Mouse (Mus musculus) heart, adult 9 months (tissue): ENCODE measurements around the gene Nek10.
"Not testable (repeated sequence)": the region's sequence is repeated elsewhere in the genome, so short reads cannot be mapped to it uniquely, and the experiment has no call there.

ENCODE experiments used
- DNase-seq, 2 experiments: peaks; one replicate each; pipeline ENCODE4 v3.0.0; 2022; ENCODE audit warnings: low spot score in 2 of 2

Nek10 gene

DNA sequence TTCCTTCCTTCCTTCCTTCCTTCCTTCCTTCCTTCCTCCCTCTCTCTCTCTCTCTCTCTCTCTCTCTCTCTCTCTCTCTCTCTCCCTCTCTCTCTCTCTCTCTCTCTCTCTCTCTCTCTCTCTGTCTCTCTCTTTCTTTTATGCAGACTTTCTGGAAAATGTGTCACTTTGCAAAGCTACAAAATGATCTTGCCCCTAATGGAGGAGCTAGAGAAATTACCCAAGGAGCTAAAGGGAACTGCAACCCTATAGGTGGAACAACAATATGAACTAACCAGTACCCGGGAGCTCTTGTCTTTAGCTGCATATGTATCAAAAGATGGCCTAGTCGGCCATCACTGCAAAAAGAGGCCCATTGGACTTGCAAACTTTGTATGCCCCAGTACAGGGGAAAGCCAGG lies at the start of gene Nek10:
TSS of gene Nek10 (plus strand) at position 301 of the 400 bp plus-strand sequence.
- not testable (repeated sequence) for DNase-seq

DNA sequence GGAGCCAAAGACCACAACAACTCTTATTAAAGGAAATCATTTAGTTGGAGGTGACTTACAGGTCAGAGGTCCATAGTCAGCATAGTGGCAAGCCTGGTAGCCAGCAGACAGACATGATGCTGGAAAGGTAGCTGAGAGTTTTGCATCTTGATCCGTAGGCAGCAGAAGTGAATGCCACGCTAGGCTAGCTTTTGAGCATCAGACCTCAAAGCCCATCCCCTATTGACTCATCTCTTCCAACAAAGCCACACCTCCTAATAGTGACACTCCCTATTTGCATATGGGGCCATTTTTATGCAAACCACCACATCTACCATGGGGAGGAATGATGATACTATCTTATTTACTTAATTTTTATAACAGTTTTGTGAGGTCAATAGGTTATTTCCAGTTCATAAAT lies 22.0 kb upstream of the Nek10 start:
- no peak for DNase-seq

DNA sequence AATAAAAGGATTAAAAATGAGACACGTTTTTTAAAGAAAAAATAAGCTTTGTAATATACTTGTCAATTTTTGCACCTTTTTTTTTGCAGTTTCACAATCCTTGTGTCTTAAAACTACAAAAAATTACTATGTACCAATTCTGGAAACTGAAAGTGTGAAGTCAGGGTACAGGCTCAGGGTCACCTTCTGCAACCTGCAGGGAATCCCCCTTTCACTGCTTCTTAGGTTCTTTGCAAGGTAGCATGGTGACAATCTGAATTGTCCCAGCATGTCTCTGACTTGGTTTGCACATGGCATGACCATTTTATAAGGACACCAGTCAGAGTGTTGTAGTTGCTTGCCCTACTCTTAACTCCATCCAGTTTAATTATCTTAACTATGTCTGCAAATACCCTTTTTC lies 19.0 kb upstream of the Nek10 start:
- no peak for DNase-seq

DNA sequence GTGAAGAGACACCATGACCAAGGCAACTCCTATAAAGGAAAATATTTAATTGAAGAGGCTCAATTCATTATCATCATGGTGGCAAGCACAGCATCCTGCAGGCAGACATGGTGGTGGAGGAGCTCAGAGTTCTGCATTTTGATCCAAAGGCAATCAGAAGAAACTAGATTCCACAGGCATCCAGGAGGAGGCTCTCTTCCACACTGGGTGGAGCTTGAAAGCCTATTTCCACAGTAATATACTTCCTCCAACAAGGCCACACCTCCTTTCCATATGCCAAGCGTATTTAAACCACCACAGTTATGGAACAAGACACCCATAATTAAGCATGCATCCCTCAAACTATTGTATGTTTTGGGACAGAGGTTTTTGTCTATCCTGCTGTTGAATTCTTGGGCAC lies 16.2 kb upstream of the Nek10 start:
- no peak for DNase-seq

DNA sequence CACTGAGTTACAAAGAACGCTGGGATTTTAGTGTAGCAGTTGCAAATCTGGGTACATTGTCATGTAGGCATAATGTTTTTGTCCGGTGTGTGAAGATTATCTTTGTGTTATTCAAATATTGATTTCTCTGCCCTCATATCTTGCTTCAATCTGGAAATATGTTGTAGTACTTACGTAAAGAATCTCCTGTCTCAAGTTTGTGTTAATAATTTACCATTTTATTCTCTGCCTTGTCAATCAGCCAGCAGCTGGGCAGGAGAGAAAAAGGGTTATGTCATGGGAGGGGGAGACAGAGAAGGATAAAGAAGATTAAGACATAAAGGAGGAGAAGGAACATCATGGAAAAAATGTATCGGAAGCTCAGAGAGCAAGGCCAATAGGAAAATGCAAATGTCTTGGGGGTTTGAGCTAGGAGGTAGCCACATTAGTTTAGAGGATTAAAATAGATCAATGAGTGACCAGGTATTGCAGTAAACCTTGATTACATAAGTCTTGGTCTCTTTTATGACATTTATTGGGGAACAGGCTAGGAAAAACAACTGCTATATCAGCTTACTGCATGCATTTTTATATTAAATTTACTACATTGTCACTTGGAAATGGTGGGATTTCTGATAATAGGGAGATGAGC lies 13.3 kb upstream of the Nek10 start:
- DNase-seq = no peak

DNA sequence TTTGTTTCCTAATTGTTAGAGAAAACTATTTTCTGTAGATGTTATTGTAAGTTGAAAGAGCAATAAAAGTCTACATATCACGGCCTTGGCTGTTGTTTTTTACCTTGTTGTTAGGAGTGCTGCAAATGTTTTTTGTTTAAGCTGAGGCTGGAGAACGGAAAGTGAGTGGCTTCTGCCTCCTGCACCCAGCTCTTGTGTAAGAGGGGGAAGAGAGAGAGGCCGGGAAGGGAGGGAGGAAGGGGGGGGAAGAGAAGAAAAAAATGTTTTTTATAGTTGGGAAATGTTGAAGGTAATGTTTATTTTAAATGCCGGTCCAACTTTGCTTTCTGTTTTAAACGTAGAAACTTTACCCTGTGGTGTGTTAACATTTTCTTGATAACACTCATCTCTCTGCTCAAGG lies 3.4 kb upstream of the Nek10 start:
- no peak for DNase-seq

DNA sequence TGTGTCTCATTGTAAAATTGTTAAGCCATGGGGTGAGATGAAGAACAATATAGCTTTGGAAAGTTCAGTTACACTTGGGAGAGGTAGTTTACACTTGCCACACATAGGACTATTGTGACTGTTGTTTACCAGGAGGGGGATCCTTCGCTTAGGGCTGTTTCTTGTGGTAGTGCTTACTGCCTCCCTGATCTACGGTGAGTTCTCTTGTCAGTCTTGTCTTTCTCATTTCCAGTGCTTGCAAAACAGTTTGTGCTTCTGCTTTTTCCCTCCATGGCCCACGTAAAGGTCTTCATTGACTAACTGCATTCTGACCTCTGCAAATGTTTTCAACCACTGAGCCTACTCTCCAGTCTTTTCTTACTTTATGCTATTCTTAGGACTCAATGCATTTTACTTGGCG lies 2.9 kb upstream of the Nek10 start:
- no peak for DNase-seq

DNA sequence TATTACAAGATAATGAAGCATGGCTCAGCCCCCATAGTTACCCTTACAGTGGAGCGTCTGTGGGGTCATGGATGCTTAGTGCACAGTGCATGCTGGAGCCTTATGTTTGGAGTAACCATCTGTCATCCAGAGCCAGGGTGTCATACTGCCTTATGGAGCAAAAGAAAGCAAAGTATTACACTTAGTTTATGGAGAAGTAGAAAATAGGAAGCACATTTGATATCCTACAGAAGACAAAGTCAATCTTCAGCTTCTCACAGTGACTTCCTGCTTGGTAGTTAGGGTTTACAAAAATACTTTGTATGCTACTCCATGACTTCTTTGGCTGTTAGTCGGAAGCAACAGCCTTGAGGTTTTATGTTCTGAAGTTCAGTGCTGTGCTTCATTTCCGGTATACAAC lies 2.4 kb upstream of the Nek10 start:
- DNase-seq = no peak

DNA sequence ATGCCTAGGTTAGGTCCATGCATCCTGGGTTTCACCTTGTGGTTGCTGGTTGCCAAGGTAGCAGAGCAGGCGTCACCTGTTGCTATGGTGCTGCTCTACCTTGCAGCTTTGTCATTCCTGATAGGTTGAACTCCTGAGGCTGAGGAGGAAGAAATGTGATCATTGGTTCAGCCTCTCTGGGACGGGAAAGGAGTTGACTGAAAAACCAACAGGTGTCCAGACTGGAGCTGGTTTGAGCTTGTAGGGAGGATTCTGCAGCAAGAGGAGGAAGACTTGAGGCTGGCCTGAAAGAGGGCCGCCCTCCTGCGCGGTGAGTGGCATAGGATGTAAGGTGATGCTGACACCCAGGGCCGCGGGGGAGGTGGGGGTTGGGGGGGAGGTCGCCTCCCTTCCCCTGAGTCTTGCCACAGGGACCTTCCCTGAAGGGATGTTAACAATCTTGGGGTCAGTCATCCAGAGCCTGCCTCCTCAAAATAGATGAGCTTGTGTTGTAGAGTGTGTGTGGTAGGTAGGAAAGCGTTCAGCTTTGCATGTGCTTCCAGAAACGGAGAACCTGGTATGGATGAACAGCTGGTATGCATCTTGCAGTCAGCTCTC lies 804 bp downstream of the Nek10 start:
- no peak for DNase-seq

DNA sequence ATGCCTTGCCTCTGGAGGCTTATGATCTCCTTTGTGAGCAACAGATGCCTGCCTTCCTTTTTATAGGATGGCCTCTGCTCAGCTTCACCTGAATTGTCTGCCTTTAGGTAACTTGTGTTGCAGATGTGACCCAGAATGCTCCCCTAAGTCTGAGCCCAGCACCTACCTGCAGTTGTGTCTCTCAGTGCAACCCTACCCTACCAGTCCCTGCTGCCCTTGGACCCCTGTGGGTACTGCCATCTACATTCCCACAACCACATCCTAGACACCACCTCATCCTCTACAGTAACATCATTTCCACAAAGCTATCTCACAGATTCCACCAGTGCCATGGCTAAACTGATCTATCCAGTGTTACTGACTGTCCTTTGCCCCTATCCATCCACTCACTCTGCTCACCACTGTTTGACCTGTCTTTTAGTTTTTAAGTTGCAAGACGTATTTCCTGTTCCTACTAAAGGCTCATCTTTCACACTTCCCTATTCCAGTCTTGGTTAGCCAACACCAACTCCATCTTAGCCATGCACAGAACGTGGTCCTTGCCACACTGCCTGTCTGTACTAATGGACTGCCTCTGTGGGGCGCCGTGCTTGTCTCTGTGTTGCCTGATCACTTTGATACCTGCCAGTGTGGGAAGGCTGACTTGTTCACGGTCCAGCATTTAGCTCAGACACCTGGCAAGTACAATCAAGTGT lies 1.4 kb downstream of the Nek10 start:
- no peak for DNase-seq

DNA sequence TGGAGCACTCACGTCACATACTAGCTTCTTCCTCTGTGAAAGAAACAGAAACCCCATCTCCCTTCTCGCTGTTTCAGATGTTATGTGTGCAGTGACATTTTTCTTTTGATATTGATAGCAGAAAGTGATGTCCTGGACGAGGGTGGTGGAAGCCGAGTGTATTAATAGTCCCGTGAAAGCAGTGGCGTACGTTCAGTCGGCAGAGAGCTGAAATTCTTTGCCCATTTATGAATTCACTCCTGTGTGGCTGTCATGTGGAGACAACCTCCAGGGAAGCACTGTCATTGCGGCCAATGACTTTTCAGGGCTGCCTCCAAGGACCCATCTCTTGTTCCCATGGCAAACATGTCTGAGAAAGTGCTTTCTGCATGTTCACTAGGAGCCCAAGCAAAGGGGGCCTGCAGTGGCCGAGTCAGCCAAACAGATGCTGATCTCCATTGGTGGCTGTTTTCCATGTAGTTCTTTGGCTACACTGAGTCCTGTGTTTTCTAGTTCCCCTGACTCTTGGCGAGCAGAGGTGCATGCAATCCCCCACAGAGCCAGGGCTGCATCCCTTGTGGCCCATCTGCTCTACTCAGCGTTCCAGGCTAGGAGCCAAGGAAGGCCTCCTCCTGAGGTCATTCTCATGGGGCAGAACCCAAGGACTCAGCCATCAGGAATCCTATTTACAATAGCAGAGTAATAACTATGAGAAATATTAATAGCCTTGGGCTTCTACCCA lies 29.5 kb downstream of the Nek10 start:
- DNase-seq = peak; percentile 85 to 90

DNA sequence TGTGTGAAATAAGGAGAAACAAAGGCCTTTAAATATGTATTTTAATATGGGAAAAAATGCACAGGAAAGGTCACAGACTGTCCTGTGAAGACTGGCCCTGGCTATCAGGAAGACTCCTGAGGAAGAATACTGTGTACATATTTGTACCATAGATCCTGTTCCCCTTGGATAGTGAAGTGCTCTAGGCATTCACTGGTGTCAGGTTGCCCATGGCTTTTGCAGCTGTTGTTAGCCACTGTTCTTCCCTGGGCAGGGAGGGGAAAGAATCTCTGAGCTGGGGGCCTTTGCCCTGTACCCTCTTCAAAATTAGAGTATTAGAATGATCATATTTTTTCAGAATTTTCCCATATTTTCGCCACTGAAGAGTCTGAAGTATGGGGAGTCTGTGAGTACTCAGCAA lies 30.3 kb downstream of the Nek10 start:
- no peak for DNase-seq

DNA sequence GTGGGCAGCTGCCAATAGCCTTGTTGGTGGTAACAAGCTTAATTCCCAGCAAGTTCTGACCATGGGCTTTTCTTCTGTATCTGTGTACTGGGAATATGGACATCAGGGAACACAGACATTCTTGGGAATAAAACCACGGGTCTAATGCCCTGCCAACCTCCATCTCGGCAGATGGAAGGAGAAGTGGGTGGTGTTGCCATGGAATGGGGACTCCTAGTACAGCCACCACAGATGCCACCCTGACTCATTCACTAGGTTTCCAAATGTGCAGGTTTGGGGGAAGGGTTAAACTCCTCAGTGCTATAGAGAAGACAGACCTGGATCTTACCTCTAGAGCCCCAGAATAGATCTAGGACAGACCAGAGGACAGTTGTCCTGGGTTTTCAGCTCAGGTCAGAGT lies 31.1 kb downstream of the Nek10 start:
- no peak for DNase-seq

DNA sequence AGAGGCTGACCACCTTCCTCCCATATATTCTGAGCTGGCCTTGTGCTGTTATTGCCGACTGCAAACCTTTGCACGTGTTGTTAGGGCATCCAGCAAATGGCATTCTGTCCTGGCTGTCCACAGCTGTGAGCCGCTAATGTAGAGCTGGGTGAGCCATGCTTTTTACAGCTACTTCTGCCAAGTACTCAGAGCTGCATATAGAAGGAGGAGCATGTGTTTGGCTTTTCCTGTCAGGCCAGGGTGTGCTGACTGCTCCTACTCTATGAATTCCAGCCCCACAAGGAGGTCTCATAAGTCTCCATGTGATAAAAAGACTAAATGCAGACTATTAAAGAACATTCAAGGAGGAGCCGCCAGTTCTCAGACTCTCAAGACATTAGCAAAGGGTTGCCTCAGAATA lies 34.4 kb downstream of the Nek10 start:
- no peak for DNase-seq

DNA sequence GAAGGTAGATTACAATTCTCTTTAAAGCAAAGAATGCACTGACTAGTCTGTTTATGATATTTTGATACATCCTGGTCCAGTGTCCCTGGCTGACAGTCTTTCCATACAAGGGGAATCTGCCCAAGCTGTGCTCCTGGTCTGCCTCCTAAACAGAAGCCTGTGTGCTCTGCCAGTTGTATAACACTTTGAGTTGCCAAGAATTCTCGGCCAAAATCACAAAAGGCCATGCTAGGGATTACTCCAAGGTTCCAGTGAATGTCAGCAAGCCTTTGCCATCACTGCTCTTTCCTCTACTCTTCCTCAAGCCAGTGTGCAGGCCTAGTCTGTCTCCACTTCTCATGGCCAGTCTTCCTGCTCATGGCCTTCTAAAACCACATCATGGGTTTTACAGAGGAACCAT lies 34.9 kb downstream of the Nek10 start:
- DNase-seq = peak in 1 of 2 experiments; percentile 13

DNA sequence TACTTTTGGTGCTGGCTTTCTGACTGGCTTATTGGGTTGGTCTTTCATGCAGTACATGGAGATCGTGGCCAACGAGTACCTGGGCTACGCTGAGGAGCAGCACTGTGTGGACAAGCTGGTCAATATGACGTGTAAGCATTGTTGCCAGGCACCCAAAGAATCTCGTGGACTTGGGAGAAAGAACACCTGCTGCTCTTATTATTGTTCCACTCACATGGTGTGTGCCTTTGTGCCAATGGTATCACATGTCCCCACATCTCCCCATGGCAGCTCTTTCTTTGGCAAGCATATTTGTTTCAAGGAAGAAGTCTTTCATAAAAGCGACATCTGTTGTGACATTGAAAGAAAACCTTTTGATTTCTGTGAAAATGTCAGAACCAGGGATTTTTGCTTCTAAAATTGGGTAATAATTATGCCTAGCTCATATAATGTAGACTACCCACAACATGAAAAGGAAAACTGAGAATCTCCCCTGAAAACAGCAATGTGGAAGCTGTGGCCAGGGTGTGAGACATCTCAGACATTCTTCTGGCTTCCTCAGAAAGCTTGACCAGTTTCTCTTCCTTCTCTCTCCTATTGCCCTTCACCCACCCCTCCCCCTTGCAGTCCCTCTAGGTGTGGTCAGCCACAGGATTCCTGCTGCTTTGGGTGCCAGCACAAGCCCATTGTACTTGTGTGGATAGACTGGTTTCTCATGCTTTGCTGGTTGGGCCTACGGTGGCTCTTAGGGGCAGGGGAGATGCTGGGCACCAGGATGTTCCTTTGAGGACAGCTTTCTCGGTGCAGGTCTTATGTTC lies 39.7 kb downstream of the Nek10 start:
- DNase-seq = no peak

DNA sequence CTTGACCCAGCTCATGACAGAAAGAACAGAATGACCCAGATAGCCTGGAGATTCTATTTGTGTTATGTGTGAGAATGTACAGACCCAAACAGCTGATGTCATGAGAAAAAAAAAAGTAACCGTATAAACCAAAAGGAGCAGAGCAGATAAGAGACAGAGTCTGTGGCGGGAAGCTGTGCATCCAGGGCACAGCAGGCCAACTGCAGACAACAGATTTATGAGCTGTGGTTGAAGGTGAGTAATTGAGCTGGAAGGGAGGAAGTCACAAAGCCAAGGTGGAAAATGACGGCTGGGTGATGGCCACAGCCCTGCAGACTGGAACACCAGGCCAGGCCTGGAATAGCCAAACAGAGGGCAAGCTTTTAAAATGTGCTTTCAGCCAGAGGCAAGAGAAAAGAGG lies 49.6 kb downstream of the Nek10 start:
- no peak for DNase-seq

DNA sequence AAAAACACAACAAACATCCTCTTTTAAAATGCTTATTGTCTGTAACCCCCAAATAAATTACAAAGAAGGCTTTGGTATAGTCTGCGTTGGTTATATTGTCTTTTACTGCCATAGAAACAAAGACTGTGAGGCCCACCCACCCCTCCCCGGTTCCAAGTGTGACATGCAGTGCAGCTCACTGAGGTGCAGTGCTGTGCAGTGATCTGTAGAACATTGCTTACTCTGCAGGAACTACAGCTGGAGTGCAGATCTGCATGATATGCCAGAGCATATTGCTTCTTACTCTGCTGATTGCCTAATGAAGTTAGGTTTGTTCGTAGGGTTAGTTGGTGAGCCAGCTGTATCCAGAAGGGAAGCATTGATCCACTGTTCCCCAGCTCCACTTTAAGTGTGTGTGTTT lies 57.1 kb downstream of the Nek10 start:
- DNase-seq = no peak

DNA sequence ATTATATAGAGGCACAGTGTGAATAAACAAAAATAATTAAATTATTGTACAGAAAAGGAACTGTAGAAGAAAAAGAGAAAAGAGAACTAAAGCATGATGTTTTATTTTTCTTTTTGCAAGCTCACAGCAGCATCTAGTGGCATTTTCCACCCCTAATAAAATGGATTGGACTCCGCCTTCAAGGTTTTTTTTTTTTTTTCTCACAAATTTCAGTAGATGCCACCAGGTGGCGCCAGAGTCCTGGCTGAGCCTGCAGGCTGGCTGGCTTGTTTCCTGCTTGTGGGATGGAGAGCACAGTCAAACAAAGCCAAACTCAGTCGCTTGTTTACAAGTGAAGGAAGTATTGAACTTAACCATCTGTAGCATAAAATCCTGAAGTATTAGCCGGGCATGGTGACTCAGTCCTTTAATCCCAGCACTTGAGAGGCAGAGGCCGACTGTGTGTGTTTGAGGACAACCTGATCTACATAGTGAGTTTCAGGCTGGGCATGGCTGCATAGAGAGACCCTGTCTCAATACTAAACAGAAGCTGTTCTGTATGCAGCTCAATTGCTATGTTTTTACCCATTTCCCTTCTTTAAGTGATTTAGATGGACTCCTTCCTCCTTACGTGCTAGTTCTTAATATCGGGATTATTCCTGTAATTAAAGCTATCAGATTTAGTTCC lies 60.6 kb downstream of the Nek10 start:
- DNase-seq = peak; percentile 58 to 82

DNA sequence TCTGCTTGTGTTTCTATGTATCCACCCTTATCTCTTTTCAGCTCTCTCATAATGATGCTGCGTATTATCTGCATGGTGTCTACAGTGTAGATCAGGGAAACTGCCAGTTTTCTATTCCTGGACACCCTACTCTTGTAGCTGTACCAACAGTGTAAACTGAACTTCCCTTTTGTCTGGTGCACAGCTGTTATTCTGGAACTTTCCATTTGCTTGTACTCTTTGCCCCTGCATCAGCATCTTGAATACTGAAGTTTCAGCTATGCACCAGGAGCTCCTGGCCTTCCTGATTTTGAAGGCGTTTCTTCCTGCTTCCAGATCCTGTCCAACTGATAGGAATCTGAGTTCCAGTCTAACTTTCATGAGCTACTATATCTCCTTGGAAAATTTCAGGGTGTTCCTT lies 66.0 kb downstream of the Nek10 start:
- DNase-seq = peak; percentile 12 to 49

DNA sequence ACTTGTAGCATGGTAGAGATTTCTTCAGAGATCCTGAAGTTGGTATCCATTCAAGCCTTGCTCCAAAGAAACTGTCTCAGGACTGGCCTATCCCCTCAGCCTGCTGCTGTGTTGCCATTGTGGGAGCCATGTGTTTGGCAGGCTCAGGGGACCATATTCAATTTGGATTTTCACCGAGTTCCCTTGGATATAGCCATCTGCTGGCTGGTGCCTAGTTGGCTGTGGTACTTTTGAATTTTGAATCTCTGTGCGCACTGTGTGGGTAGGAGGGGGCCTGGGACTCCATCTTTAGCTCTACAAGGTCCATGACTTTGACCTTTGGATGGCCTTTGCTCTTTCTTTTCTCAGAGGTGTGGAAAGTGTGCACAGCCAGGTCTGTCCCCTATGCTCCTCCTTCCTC lies 66.8 kb downstream of the Nek10 start:
- DNase-seq = no peak
